Mouse (Mus musculus): ENCODE results near the gene Gm17018. TPM values are rescaled to one million over a fixed set of nuclear protein-coding genes. Genes with fewer than 3 reads are reported as not detected.

The Gm17018 gene
- polyA plus RNA-seq, 1 experiment: 32.6 TPM

DNA sequence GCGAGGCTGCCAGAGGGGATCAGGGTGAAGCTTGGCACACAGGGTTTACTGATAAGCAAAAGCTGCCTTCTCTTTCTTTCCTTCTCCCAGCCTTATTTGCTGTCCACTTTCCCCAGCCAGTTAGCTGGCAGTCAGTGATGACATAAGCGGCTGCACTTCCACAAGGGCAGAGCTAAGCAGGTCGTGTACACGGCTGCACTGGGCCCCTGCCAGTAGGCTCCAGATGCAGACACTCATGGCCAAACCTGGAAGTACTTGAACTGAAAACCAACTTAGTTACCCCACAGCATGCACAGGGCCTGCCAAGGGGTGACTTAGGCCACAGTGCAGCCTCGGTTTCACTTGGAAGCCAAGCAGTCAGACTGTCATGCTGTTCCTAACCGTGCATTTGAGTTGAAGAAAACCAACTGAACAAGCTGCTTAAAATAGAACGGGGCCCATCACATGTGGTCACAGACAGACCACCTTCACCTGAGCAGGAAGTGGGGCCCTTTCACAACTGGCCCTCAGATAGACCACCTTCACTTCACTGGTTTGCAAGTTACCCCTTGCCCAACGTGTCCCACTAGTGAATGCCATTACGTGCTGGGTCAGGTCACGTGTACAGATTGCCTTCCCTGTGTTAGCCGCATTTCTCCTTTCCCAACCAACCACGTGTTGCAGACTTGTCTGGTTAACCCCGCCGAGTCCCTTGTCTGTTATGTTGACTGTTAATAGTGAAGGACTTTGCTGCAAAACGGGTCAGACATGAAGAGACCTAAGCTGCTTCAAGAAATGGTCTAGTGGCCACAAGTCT is 30.0 kb upstream of the Gm17018 start:
- H3K4me3 ChIP-seq (replicated peaks; ENCODE audit: control insufficient read depth, low read depth, low read length): no peak overlapping the region

DNA sequence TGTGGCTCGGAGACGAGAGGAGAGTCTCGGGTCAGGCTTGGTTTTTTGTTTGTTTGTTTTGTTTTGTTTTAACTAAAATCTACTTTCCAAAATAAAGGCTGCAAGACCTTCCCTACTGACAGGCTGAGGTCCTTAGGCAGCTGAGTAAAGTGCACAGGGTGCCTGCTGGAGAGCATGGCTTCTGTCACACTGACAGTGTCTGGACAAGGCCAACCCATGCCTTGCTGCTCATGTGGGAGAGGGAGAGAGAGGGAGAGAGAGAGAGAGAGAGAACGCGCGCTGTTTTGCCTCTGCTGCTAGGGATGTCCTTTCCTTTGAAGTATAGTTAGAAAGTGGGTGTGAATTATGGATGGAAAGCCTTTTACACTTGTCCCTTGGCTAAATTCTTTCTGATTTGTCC is 28.9 kb upstream of the Gm17018 start:
- WGBS: 82% methylated on average over 6 of the region's 6 CpGs
- TF ChIP-seq CTCF (IDR thresholded peaks at IDR 0.05; ENCODE audit: control insufficient read depth, insufficient read depth, low read length): no peak
- no peak for TF ChIP-seq POLR2A (IDR thresholded peaks at IDR 0.05; ENCODE audit: borderline replicate concordance, control insufficient read depth, low read depth, low read length)
- Histone ChIP-seq H3K4me1 (ENCODE audit: control insufficient read depth, insufficient read depth, low read length) (peaks cover 11% of the 10 kb centered on the region), H3K27ac (ENCODE audit: control insufficient read depth, insufficient read depth, low read depth, low read length, poor library complexity) (no peak overlapping the region), H3K4me3 (replicated peaks; ENCODE audit: control insufficient read depth, low read depth, low read length) (no peak overlapping the region)

More for the DNA sequence above, 30.0 kb upstream of the Gm17018 start:
- TF ChIP-seq POLR2A (IDR thresholded peaks at IDR 0.05; ENCODE audit: borderline replicate concordance, control insufficient read depth, low read depth, low read length): no peak
- Histone ChIP-seq H3K4me1 (ENCODE audit: control insufficient read depth, insufficient read depth, low read length) (peaks cover 11% of the 10 kb centered on the region), H3K27ac (ENCODE audit: control insufficient read depth, insufficient read depth, low read depth, low read length, poor library complexity) (peak overlapping the region; percentile 72)
- 9% methylated on average over 15 of the region's 15 CpGs for WGBS

GRCm38 (mm10) chr19:45533617-45534016 is 26.8 kb upstream of the Gm17018 start:
- 61% methylated on average over 7 of the region's 7 CpGs for WGBS
- Histone ChIP-seq H3K4me1 (ENCODE audit: control insufficient read depth, insufficient read depth, low read length) (peaks cover 14% of the 10 kb centered on the region), H3K27ac (ENCODE audit: control insufficient read depth, insufficient read depth, low read depth, low read length, poor library complexity) (no peak overlapping the region), H3K4me3 (replicated peaks; ENCODE audit: control insufficient read depth, low read depth, low read length) (no peak overlapping the region)
- TF ChIP-seq POLR2A (IDR thresholded peaks at IDR 0.05; ENCODE audit: borderline replicate concordance, control insufficient read depth, low read depth, low read length) (no peak), CTCF (IDR thresholded peaks at IDR 0.05; ENCODE audit: control insufficient read depth, insufficient read depth, low read length) (no peak)

- Histone ChIP-seq H3K4me1 (ENCODE audit: control insufficient read depth, insufficient read depth, low read length) (peaks cover 9% of the 10 kb centered on the region), H3K4me3 (replicated peaks; ENCODE audit: control insufficient read depth, low read depth, low read length) (no peak overlapping the region), H3K27ac (ENCODE audit: control insufficient read depth, insufficient read depth, low read depth, low read length, poor library complexity) (no peak overlapping the region)
- 82% methylated on average over 8 of the region's 8 CpGs for WGBS
- TF ChIP-seq CTCF (IDR thresholded peaks at IDR 0.05; ENCODE audit: control insufficient read depth, insufficient read depth, low read length) (no peak), POLR2A (IDR thresholded peaks at IDR 0.05; ENCODE audit: borderline replicate concordance, control insufficient read depth, low read depth, low read length) (no peak)
These were observed 25.1 kb upstream of the Gm17018 start for GRCm38 (mm10) chr19:45535214-45535735.

- 75% methylated on average over 6 of the region's 6 CpGs for WGBS
- TF ChIP-seq CTCF (IDR thresholded peaks at IDR 0.05; ENCODE audit: control insufficient read depth, insufficient read depth, low read length) (no peak), POLR2A (IDR thresholded peaks at IDR 0.05; ENCODE audit: borderline replicate concordance, control insufficient read depth, low read depth, low read length) (no peak)
- H3K4me3 ChIP-seq (replicated peaks; ENCODE audit: control insufficient read depth, low read depth, low read length): no peak overlapping the region
- no peak overlapping the region for H3K27ac ChIP-seq (ENCODE audit: control insufficient read depth, insufficient read depth, low read depth, low read length, poor library complexity)
- peaks cover 3% of the 10 kb centered on the region; the same call in 1 of the 2 replicates for H3K4me1 ChIP-seq (ENCODE audit: control insufficient read depth, insufficient read depth, low read length)
These were observed 24.5 kb upstream of the Gm17018 start for GRCm38 (mm10) chr19:45535929-45536328.

DNA sequence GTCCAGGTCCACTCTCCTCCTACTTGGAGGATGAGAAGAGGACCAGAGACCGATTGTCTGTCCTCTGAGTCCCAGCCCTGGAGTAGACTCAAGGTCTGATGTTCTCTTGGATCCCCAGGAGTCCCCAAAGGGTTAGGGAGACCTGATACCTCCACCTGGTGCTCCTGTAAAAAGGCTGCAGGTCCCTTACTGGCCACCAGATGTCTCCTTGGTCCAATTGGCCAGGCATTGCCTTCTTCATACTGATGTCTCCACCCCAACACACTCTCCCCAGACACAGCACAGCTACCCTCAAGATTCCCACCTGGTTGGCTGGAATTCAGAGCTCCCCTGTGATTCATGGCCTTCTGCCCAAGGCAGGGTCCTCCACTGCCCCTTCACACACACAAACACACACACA is 22.9 kb upstream of the Gm17018 start:
- Histone ChIP-seq H3K4me3 (replicated peaks; ENCODE audit: control insufficient read depth, low read depth, low read length) (no peak overlapping the region), H3K27ac (ENCODE audit: control insufficient read depth, insufficient read depth, low read depth, low read length, poor library complexity) (no peak overlapping the region), H3K4me1 (ENCODE audit: control insufficient read depth, insufficient read depth, low read length) (peaks cover 6% of the 10 kb centered on the region; the same call in 1 of the 2 replicates)
- peak; percentile 79 for TF ChIP-seq CTCF (IDR thresholded peaks at IDR 0.05; ENCODE audit: control insufficient read depth, insufficient read depth, low read length)
- TF ChIP-seq POLR2A (IDR thresholded peaks at IDR 0.05; ENCODE audit: borderline replicate concordance, control insufficient read depth, low read depth, low read length): no peak
- 42% methylated on average over 1 of the region's 1 CpGs for WGBS

DNA sequence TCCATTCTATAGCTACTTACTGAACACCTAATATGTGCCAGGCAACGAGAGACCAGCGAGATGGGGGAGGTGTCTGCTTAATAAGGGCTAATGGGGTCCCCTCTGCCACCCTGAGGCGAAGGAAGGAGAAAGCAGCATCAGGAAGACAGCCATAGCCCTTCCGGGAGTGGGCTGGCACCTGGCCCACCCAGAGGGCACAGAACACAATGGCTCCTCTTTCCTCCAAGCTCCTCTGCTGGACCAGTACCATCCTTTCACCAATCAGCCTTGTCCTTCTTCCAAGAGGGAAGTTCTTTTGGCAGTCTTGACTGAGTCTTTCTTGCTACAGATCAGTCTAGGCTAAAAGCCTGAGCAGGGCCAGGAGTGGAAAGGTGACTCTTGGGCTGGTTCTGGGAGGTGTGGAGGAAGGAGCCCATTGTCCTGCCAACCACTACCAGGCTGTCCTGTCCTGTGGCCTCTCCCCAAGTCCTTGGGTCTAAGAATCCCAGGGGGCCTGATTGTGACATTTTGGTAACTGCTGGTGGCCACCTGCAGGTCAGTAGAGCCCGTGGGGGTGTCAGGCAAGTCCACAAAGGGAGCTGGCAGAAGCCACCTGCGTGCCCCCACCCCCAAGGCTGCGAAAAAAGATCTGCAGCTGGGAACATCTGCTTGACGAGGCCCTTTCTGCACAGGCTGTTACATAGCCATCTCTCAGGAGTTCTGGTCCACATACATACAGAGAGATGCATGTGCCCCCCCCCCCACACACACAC is 19.6 kb upstream of the Gm17018 start:
- Histone ChIP-seq H3K27ac (ENCODE audit: control insufficient read depth, insufficient read depth, low read depth, low read length, poor library complexity) (no peak overlapping the region), H3K4me1 (ENCODE audit: control insufficient read depth, insufficient read depth, low read length) (peaks cover 6% of the 10 kb centered on the region; the same call in 1 of the 2 replicates), H3K4me3 (replicated peaks; ENCODE audit: control insufficient read depth, low read depth, low read length) (no peak overlapping the region)
- TF ChIP-seq CTCF (IDR thresholded peaks at IDR 0.05; ENCODE audit: control insufficient read depth, insufficient read depth, low read length) (no peak), POLR2A (IDR thresholded peaks at IDR 0.05; ENCODE audit: borderline replicate concordance, control insufficient read depth, low read depth, low read length) (no peak)
- WGBS: 42% methylated on average over 8 of the region's 8 CpGs

DNA sequence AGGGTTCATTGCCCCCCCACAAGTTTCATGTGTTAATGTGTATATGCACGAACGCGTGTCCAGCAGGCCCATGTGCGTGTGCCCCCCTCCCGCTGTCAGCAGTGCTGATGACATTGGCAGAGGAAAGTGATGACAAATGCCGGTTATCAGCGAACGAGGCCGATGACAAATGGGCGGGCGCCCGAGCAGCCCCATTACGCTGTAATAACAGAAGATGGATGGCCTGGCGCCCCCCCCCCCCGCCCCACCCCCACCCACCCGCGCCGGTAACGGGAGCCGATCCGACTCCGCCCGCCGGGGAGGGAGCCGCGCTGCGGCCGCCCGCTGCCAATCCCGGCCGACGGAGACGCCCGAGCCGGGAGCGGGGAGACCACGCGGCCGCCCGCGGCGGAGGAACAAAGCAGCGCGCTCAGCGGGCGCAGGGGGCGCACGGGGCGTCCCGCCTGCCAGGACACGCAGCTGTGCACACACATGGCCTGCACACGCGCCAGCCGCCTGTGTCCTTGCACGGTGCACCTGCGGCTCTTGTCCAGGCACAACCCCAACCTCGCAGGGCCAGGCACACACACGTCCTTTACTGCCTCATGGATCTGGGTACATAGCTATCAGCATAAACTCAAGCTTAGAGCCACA is 18.9 kb upstream of the Gm17018 start:
- Histone ChIP-seq H3K27ac (ENCODE audit: control insufficient read depth, insufficient read depth, low read depth, low read length, poor library complexity) (no peak overlapping the region; the same call in 1 of the 2 replicates), H3K4me1 (ENCODE audit: control insufficient read depth, insufficient read depth, low read length) (peaks cover 6% of the 10 kb centered on the region; the same call in 1 of the 2 replicates), H3K4me3 (replicated peaks; ENCODE audit: control insufficient read depth, low read depth, low read length) (peak overlapping the region; percentile 33)
- 2% methylated on average over 57 of the region's 58 CpGs for WGBS
- TF ChIP-seq CTCF (IDR thresholded peaks at IDR 0.05; ENCODE audit: control insufficient read depth, insufficient read depth, low read length): no peak
- TF ChIP-seq POLR2A (IDR thresholded peaks at IDR 0.05; ENCODE audit: borderline replicate concordance, control insufficient read depth, low read depth, low read length): no peak

Data from bone marrow, adult 2 months (tissue).